Mouse (Mus musculus): ENCODE measurements around the gene Mucl3. TPM values are rescaled to one million over a fixed set of nuclear protein-coding genes. Genes with fewer than 3 reads are reported as not detected.

The Mucl3 gene
- total RNA-seq (2023) = not detected

DNA sequence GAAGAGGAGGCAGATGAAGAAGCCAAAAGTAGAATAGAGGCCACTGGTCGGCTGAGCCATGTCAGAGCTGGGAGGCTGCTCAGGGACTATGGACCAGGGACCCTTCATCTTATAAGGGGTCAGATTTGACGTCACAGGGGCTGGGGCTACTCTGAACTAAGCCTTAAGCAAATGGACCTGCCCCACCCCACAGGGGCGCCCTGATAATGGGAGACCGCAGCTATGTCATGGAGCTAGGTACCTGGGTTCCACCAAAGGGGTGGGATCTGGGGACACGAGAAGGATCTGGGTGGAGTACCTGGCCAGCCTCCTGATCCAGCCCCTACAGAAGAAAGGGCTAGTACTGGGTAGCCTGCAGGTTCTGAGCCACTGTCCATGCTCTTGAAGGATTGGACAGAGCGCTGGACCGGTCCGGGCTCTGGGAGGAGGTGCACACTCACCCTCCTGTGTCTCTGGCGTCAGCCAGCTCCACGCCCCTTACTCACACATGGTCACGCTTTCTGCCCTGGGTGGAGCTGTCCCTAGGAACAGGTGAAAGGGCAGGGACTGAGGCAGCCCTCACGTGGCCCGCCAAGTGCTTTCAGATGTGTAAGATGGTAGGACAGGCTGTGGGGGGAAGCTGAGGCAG is at the start of gene Mucl3:
Gene Mucl3, minus strand, starts transcription at position 87 of the 628 bp plus-strand sequence.

DNA sequence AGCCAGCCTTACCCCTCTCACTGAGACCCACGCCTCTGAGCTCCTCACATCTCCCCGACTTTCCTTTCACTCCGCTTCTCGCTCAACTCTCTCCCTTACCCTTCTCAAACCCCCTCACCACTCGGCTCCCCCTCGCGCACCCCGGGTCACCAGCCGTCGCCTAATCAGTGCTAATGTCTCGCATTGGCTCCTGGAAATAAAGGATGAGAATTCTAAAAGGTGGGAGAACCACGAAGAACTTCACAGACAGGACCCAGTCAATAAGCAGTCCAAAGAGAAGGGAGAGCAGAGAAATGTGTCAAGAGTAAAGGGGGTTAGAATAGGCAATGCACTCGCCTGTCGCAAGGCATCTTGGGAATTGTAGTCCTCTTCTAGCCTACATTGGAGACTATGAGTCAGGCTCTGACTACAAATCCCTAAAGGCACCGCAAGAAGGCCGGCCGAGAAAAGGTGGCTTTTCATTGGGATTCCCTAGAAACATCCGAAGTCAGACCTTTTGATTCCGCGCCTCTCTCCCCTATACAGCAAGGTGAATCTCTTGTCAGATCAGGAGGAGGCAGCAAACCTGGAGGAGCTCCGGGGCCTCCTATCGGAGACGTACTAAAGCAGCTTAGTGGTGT is 30.0 kb upstream of the Mucl3 start, which contains the start of gene Gtf2h4:
Gene Gtf2h4, minus strand, starts transcription at position 324 of the 620 bp plus-strand sequence.

DNA sequence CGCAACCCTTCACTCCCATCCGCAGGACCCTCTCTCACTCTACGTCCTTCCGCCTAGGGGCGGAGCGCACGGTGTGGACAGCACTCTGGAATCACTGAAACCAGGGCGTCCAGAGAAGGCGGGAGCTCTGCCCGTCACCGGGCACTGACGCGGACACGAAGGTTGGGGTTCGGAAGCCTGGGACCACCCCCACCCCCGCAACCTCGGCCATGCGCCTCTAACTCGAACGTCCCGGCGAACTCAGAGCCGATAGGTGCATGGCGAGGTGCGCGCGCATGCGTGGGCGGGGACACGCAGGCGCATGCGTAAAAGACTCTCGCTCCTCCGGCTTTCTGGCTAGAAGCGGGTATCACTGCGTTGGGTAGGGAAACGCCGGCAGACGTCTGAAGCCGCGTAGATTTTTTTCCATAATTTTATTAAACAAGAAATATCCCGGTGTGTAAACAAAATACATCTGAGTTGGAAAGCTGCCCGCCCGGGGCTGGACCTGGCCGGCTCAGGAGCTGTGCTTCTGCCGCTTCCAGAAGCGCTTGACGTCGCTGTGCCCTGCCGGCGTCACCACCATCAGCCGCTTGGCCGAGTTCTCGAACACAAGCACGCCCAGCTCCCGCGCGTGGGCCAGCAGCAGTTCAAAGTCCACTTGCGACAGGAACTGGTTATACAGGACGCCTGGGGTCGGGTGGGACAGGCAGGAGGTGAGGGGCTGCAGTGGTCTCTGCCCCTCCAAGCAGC is 24.0 kb upstream of the Mucl3 start, which contains the start of gene Vars2:
Gene Vars2, minus strand, starts transcription at position 259 of the 732 bp plus-strand sequence.

DNA sequence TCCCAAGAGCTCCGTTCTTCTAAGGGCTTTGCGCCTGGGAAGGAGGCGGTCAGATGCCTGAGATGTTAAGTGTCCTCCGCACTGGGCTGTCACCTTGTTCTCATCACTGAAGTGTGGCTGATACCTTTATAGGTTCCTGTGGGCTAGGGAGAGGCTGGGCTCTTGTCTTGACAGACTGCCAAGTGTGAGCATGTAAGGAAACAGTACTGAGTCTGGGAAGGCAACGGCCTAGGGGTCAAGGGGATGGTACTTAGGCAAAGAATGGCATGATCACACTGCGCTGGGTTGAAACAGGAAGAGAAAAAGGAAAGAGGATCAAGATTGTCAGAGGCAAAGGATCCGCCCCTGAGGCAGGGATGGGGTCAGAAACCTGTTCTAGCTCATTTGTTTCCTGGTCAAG is 17.0 kb downstream of the Mucl3 start, which contains the start of gene Gm9573:
Gene Gm9573, minus strand, starts transcription at position 101 of the 400 bp plus-strand sequence.

DNA sequence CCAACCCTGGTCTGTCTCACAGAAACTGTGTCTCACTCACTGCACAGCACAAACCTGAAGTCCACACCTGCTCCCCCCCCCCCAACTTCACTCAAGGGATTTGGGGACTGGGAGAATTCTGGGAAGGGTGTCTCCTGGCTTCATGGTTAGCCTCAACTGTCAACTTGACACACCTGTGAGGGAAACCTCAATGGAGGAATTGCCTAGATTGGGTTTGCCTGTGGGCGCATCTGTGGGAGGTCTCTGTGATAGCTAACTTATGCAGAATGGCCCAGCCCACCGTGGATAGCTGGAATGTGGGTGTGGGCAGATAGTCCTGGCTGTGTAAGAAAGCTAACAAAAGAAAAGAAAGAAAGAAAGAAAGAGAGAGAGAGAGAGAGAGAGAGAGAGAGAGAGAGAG is 42.2 kb downstream of the Mucl3 start, which contains the start of gene Sfta2:
Gene Sfta2, plus strand, starts transcription at position 301 of the 400 bp plus-strand sequence.

Other genes starting within 250 kb of the Mucl3 start
- 107 TPM for gene H2-Q6, start 218.8 kb downstream of the Mucl3 start, total RNA-seq (2023)
- 390 TPM for gene H2-Q7, start 204.5 kb downstream of the Mucl3 start, total RNA-seq (2023)
- gene H2-Q10, start 173.6 kb downstream of the Mucl3 start, total RNA-seq (2023) = 74.1 TPM
- 0.71 TPM for gene Pou5f1, start 137.7 kb downstream of the Mucl3 start, total RNA-seq (2023)
- 6.6 TPM for gene Tcf19, start 126.9 kb downstream of the Mucl3 start, total RNA-seq (2023)
- 16.2 TPM for gene Cchcr1, start 126.6 kb downstream of the Mucl3 start, total RNA-seq (2023)
- not detected for gene Psors1c2, start 110.5 kb downstream of the Mucl3 start, total RNA-seq (2023)
- gene Cdsn, start 91.6 kb downstream of the Mucl3 start, total RNA-seq (2023) = not detected
- not detected for gene 2300002M23Rik, start 76.2 kb downstream of the Mucl3 start, total RNA-seq (2023)
- gene Sfta2, start 42.1 kb downstream of the Mucl3 start, total RNA-seq (2023) = not detected
- gene Gm9573, start 17.1 kb downstream of the Mucl3 start, total RNA-seq (2023) = not detected
- 49.3 TPM for gene Vars2, start 23.9 kb upstream of the Mucl3 start, total RNA-seq (2023)
- 15.8 TPM for gene Gtf2h4, start 30.0 kb upstream of the Mucl3 start, total RNA-seq (2023)
- gene Ddr1, start 60.9 kb upstream of the Mucl3 start, total RNA-seq (2023) = 15.5 TPM
- gene Ier3, start 178.0 kb upstream of the Mucl3 start, total RNA-seq (2023) = 6.3 TPM
- gene Flot1, start 179.5 kb upstream of the Mucl3 start, total RNA-seq (2023) = 46.7 TPM
- 496 TPM for gene Tubb5, start 194.6 kb upstream of the Mucl3 start, total RNA-seq (2023)
- 79.2 TPM for gene Mdc1, start 197.8 kb upstream of the Mucl3 start, total RNA-seq (2023)
- gene Nrm, start 217.6 kb upstream of the Mucl3 start, total RNA-seq (2023) = 19.7 TPM
- gene Ppp1r18, start 221.9 kb upstream of the Mucl3 start, total RNA-seq (2023) = 272 TPM
- gene Dhx16, start 236.1 kb upstream of the Mucl3 start, total RNA-seq (2023) = 95.2 TPM

Data from CD4-positive naive resting alpha-beta T cell, adult 57 days (primary cell).